Mouse (Mus musculus) lung, postnatal 4 days (tissue): Measurements from ENCODE around the gene Ercc6.

Source experiments
- DNase-seq, 2 experiments: peaks; one replicate each; pipeline ENCODE4 v3.0.0; 2021

Gene Ercc6

DNA sequence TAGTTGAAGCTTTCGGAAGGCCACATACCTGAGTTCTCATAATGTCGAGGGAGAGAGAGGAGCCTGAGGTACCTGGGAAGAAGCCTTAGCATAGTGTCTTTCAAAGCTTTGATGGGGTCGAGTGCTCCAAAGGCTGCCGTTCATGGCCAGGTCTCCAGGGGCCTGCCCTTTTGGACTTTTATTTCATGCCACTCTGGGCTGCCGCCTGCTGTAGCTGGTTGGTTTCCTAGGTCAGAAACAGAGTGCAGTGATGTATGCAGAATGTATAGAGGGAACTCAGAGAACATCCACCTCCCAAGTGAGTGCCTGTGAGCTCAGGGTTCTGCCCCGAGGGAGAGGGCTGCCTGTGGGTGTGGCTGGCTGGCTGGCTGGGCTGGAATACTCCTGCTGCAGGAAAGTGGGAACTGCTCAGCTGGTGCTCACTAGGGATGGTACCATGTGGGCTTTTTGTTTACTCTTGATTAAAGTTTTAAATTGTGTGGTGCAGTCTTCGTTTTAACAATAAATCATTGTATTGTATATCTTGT lies 7.1 kb downstream of the Ercc6 start:
- no peak for DNase-seq

DNA sequence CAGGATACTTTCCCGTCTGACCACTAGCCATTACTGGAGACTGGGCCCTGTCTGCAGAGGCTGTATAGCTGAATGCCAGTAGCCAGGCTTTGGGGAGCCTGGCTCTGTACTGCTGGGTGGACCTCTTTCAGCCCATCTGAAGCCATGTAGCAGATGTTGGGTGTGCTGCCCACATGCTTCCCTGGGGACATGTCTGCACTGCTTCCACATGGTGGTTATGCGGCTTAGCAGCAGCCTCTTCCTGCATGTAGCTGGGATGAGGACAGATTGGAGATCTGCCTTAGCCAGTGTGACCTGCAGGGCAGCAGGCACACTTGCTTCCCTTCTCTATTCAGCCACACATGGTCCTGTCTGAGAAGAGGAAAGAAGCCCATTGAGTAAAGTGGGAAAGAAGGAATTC lies 9.0 kb downstream of the Ercc6 start:
- DNase-seq = no peak

DNA sequence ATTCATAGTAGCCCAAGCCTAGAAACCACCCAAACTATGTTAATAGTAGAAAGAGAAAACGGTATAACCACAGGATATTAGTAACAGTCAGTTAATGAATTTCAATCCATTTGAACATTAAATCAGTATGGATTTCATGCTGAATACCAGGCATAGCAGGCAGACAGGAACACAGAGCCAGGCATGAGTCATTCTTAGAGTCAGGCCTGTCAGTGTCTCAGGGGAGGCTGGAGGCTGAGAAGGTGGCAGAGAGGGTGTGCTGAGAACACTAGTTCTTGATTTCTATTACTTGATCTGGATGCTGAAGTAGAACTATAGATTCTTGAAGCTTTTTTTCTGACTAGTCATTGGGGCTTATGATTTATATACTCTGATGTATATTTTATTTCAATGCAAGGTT lies 10.8 kb downstream of the Ercc6 start:
- DNase-seq = no peak

DNA sequence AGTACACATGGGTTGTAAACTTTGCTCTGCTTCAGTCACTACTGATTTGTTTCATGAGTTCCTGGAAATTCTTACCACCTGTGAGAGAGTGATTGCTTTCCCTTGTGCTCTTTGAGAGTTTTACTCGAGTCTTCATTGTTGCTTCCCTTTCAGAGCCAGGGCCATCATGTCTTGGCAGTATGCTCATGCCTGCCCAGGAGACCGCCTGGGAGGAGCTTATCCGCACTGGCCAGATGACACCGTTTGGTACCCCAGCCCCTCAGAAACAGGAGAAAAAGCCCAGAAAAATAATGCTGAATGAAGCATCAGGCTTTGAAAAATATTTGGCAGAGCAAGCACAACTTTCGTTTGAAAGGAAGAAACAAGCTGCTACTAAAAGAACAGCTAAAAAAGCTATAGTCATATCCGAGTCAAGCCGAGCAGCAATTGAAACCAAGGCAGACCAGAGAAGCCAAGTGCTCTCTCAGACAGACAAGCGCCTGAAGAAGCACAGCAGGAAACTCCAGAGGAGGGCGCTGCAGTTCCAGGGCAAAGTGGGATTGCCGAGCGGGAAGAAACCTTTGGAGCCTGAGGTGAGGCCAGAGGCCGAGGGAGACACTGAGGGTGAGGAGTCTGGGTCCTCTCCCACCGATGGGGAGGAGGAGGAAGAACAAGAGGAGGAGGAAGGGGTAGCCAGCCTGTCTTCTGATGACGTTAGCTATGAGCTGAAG lies 12.8 kb downstream of the Ercc6 start:
- DNase-seq = no peak

DNA sequence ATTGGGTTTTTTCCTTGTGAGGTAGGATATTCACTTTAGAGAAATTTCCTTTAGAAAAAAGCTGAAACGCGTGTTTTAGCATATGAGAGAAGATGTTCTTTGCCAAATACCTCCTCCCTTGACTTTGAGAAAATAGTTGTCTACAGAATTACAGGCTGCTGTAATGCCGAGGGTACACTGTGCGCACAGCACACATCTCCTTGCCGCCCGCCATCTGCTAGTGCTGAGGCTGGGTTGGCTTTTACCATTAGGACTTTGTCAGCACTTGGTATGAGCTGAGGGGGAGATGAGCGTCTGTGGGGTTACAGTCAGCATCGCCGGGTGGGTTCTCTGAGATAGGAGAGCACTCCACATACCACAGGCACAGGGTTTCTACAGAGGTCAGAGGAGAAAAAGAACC lies 13.9 kb downstream of the Ercc6 start:
- no peak for DNase-seq

DNA sequence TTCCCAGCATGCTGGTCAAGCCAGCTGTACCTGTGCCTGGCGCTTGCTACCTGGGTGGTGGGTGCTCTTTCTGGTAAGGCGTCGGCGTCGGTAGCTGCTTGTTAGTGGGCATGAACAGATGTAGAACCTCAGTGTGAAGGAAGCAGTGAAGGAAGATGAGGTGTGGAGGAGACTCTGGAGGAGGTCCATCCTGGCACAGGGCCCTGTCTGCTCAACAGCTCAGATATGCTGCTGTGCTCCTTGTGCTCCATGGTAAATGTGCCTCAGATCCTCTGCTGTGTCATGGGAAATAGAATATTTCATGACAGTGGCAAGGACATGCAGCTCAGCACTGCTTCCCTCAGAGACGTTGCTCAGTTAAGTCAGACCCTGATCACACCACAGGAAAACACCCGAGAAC lies 15.7 kb downstream of the Ercc6 start:
- peak in 1 of 2 experiments; percentile 58 for DNase-seq

DNA sequence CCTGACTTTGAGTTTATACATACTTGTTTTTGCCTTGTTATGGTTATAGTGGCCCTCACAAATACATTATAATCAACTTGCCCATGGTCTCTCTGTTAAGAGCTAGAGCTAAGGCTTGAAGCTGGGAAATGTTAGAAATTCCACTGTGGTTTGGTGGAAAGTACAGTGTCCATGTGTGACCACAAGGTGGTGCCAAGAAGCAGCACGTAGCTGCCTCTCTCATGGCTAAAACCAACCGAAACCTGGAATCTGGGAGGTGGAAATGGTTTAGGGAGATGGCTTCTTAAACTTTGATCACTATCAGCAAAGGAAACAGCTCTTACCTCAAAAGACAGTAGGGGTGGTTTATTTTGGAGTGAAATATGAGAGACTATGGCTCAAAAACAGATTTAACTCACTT lies 17.6 kb downstream of the Ercc6 start:
- DNase-seq = peak in 1 of 2 experiments; percentile 30

DNA sequence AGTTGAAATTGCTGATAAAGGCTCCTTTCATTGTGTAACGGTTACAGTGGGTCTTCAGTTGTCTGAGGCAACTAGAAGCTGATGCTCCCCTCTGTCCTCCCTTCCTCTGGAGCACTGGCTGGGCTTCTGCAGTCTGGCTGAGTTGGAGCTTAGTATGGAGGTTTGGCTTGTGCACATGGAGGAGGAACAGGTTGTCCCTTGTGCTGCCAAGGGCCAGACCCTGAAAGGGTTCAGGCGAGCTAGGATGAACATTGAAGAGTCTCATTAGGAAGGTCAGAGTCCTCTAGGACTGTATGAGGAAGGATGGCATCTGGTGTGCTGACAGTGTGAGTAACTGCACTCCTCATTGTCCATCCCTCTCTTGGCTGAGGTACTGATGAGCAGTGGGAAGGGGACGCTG lies 18.1 kb downstream of the Ercc6 start:
- no peak for DNase-seq

DNA sequence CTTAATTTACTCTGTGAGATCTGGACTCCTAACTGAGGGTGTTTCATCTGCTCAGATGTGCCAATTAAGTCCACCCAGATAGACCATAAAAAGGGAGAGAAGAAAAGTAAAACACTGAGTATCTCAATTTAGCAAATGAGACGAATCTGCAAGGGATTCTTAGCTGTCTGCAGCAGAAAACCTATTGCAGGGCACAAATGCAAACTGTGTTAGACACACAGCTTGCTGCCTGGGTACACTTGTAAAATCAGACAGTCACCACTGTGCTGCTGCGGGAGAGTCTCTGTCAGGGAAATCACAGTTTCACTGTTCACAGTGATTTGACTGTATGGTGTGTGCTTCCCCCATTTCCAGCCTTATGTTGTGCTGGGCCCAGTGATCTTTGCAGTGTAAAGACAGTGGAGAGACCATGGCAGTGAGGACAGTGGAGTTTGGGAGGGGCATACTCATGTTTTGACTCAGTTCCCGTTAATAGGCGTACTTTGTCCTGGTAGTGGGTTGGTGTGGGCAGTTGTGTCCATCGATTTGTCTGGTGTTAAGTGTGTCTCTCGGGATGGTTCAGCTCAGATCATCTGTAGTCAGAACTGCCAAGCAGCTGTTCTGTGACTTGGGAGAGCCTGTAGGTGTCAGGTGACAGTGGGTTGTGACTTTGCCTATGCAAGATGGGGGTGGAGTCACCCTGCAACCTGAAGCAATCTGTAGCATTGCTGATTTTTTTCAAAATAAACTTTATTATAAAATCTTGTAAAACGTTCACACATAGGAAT lies 19.2 kb downstream of the Ercc6 start:
- DNase-seq = no peak

DNA sequence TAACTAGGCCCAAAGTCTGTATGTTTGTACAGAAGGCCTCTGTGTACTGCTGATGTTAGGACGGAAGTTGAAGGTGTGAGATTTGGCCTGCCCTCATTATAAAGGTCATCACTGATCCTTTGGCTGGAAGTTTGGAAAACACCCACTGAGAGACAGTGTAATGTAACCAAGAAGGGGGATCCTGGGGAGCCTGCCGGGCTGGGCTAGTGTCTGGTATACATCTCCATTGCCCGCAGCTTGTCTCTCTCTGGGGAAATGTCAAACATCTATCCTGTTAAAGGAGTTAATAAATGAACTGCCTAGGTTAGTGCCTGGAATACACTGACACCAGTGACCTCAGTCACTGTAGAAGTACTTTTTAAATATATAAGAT lies 19.8 kb downstream of the Ercc6 start:
- DNase-seq = no peak

DNA sequence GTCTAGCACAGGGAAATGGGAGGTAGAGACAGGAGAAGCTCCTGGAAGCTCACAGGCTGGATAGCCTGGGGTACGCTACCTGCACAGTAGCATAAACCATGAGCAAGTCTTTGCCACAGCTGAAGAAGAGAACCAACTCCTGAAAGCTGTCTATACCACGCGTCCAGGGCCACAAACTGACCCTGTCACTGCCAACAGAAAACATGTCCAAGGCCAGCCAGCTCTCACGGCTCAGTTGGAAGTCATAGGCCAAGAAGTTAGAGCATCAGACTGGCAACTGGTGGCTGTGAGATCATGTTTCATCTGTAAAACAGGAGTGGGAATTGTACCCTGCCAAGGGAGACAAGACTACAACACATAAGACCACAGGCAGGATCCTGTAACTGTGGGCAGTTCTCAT lies 20.3 kb downstream of the Ercc6 start:
- DNase-seq = no peak

DNA sequence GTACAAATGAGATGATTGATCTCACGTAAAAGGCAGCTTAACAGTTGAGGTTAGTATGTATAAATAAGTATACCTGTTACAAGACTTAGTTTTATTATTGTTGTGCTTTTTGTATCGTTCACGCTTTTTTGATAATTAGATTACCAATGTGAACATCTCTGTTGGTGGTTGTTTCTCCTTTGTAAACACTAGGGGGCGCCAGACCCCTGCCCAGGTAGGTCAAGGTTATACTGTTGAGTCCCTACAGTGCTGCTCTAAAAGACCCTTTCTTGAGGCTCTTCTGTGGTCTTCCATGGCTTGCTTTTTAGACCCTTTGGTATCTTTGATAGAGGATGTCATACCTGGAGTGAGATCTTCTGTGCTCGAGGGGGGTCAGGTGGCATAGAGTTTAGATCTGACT lies 20.8 kb downstream of the Ercc6 start:
- no peak for DNase-seq

DNA sequence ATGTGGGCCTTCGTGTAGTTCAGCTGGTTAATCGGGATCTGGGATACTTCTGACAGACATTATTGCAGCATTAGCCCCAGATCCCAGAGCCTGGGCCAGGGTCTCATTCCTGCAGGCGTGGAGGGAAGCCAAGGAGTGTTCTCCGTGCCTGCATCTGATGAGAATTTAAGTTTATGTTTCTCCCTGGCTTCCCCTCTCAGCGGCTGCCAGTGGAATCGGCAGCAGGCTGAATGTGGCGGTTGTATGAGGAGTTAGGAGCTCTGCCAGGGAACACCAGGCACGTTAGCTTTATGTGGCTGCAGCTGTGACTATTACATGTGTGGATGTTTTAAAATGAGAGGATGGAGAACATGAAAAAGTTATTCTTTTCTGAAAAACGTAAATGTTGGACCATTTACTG lies 23.4 kb downstream of the Ercc6 start:
- peak in 1 of 2 experiments; percentile 30 for DNase-seq

DNA sequence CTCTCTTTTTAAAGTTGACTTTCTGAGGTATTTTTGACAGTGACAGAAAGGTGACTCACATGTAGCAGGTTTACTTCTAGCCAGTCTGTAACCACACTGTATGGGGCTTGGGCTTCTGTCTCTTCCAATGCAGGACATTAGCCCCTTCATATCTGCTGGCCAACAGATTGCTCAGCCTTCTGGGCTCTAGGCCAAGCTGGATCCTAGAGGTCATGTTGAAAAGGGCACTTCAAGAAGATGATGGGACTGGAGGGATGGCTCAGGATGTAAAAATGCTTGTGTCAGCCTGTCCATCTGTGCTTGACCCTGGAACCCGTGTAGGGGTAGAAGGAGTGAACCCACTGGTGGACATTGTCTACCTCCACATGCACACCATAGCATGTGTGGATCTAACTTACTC lies 24.8 kb downstream of the Ercc6 start:
- no peak for DNase-seq

DNA sequence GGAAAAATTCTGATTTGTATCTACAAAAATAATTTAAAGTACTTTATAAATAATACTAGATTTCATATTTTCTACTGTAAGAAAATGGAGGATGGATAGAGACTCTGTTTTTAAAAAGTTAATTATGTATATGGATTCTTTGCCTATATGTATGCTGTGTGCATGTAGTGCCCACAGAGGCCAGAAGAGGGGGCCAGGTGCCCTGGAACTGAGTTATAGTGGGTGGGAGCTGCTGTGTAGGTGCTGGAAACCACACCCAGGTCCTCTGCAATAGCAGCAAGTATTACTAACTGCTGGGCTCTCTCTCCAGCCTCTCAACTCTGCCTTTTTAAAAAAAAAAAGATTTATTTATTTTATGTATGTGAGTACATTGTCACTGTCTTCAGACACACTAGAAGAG lies 29.8 kb downstream of the Ercc6 start:
- DNase-seq = no peak

DNA sequence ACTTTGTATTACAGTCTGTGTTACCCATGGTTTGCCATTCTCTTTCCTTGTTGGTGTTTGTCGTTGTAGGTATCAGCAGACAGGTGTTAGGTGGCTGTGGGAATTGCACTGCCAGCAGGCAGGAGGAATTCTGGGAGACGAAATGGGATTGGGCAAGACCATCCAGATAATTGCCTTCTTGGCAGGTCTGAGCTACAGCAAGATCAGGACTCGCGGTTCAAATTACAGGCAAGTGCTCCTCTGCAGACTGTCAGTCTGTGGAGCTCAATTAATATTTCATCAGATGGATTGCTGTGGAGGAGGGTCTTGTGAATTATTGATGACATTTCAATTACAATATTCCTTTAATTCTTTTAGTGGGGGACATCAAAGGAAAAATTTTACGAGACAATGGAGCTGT lies 33.4 kb downstream of the Ercc6 start:
- no peak for DNase-seq

DNA sequence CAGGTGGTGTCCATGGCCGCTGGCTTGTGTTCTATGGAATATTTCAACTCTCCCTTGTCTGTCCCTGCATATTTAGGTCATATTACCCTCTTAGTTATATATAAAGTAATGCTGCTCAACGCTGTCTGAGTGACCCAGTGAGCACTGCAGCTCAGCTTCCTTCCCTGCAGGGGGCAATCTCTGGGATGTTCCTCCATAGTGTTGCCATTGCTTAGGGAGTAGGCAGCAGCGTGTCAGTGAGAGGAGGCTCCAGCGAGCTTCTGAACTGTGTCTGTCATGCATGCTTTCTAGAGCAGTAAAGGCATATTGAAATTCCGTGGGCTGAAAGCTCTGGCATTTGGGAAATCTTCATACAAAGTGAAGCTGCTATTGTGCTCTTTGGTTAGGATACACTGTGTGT lies 38.5 kb downstream of the Ercc6 start:
- DNase-seq = no peak

DNA sequence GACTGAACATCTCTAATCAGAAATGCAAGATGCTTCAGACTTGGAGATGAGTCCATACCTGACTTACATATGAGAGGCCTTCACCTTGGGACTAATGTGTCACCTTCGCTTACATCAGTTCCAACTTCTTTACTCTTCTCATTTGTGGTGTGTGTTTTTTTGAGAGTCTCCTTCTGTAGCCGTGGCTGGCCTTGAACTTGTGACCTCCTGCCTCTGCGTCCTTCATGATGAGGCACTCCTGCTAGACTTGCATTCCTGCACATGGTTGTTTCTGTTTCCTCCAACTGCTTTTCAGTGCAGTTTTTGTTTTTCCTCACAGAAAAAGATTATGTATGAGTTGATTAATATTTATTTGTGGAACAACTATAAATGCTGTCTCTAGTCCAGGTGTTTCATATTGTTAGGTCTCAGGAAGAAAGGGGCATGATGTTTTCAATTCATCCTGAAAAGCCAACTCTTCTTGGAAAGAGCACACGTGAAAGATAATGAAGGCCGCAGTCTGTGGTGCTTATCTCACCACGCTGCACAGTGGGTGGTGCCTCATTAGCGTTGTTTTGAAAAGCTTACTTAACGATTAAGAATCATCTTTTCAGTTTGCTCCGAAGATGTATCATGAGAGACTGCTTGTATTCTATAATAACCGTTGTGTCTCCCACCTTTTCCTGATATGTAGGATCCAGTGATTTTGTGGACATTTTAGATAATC lies 40.0 kb downstream of the Ercc6 start:
- no peak for DNase-seq

DNA sequence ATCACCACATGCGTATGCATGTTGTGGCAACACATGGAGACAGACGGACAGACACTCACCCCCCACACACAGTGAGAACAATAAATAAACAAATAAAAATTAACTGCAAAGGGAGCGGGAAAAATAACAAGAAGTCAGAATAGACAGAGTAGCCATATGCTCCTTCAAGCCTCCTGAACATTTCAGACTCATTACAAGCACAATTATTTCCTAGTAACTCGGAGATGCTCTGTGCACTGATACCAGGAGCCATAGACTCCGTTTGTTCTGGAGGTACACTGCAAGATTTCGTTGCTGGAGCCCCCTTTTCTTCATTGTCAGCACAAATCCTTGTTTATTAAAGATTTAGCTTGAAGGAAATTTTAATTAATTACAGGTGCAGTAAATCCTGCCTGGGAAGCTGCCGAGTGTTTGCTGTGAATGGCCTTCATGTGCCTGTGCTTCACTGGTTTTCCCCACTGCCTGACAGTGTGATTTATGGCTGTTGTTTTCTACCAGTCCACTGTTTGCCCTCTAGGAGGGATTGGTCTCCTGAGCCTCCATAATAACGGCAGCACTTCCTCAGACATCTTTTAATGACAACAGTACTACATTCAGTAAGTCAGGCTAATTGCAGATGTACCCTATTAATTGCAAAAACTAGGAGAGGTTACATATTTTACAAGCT lies 41.7 kb downstream of the Ercc6 start:
- no peak for DNase-seq

DNA sequence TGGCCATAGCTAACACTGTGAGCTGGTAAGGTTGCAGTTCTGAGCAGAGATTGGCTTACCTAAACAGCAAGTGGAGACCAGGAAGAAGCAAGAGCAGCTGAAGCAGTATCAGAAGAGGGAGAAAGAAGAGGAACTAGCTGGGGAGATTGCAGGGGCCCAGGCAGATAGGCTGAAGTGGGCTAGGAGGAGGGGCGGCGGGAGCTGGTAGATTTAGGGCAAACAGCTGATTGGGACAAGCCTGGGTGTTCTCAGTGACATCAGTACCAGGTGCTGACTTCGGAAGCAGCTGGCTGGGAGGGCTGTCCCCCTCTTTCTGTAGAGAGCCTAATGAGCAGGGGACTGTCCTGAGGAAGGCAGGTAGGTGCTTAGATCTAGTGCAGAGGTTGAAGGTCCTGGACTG lies 48.1 kb downstream of the Ercc6 start:
- DNase-seq = no peak

DNA sequence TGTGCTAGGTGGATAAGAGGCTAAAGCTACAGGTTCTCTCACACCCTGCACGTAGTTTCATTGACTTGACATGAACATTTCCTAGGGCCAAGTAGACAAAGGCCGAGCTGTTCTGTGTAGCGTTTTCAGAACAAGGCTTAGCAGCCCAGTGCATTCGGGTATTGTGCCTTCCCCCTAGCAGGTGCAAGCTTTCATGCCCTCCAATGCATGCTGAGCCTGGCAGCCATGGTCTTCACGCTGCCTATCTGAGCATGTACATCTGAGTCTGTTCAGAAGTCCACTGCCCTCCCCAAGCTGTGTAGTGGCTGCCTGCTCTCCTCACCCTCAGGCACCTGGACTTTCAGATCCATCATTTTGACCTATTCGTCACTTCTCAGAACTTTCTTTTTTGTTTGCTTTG lies 50.3 kb downstream of the Ercc6 start:
- no peak for DNase-seq

DNA sequence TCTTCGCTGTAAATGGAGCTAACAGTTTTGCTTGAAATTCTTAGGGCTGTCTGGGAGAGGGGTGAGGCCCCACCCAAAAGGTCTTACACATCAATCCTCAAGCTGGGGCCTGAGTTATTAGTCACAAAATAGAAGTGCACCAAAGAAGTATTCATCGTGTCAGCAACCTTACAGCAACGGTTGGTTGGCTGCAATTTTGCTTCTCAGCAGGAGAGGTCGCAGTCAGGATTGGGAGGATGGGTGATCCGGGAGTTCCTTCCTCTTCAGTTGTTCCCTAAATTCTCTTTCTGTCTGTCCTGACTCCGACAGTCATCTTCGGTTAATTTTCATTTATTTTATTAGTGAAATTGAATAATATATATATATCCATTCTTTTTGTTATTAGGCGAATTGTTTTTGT lies 59.2 kb downstream of the Ercc6 start:
- no peak for DNase-seq

DNA sequence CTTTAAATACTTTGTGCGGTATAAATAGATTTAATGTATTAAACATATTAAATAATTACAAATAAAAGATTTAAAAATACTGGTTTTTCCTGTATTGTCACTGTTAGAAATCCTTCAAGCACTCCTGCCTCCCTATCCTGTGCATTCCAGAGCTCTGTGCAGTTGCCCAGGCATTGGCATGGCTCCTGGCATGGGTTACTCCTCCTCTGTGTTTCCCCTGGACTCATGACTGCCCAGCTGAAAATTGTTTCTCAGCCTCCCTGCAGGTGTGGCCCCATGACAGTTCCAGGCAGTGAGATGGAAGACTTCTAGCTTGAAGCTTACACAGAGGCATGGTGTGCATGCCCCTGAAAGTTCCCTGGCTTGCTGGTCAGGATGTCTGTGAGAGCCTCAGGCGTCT lies 65.1 kb downstream of the Ercc6 start:
- no peak for DNase-seq
